Mouse (Mus musculus) cerebellum, postnatal 14 days (tissue): Measurements from ENCODE around the gene Lasp1.
A peak's percentile ranks its signal among the peaks of the same experiment; 100 is the strongest.

Experiments used
- DNase-seq, 2 experiments: peaks; one replicate each; pipeline ENCODE4 v3.0.0; 2021; ENCODE audit warnings: mixed read lengths in 2 of 2

Gene Lasp1

DNA sequence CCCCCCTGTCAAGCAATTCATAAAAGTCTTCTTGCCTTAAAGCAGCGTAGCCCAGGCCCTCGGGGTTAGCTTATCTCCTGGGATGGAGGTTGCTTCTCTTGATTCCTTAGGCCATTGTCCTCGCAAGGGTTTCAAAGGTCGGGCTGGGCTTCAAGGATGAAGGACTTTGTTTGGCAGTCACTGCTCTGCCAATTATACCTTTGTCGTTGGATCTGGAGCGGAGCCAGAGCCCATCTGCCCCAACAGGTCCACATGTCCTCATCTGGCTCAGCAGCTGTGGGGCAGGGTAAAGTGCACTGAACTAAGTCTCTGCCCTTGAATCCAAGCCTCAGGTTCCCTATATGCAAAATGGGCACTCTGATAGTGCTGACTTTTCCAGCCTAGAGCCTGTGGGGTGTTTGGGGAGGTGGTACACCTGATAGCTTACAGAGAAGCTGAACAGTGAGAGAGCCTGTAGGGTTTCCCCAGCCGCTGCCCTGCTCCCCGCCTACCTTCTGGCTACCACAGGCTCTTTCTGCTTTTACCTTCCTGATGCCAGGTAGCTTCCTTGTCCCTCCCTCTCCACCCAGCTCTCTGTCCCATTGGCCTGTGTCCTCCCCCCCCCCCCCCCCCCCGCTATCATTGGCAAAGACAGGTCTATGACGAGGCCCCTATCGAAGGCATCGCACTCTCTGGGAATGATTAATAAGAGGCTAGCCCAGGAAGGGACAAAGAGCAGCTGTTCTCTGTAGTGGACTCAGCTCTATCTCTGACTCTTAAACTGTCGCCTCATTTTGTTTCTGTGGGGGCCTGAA, 13.0 kb downstream of the Lasp1 start:
- DNase-seq, result peak in 1 of 2 experiments; percentile 39

DNA sequence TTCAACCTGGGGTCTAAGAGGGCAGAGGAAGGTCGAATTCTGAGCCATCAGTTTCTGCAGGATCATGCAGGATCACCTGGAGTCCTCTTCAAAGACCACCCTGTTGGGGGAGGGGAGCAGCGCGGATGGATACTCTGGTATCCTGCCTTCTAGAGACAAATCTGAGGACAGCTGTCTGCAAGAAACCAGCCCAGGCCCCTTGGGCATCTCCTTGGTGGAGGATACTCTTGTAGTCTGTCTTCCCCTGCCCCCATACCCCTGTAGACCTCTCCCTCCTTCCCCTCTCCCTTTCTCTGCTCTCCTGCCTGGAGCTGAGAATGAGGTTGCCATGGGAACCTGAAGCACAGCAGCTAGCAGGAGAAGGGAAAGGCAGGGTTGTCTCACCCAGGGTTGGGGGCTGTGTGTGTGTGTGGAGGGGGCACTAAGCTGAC, 13.7 kb downstream of the Lasp1 start:
- peak in 1 of 2 experiments; percentile 46 for DNase-seq

DNA sequence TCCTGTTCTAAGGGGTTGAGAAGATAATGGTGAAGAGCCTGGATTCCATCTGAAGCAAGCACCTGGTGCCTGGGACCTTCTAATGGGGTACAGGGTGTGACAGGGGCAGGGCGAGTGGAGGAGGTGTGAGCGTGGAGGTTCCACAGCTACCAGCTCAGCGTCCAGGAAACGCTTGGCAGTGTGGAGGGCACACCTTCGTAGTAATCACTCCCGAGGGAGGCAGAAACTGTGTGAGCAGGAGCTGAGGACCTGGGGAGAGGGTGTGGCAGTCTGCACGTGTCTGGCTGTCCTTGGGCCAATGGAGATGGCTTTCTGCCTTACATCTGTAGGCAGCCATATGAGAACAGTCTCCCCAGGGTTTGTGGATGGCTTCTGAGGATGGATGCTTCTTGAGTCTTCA, 14.3 kb downstream of the Lasp1 start:
- DNase-seq, result no peak

DNA sequence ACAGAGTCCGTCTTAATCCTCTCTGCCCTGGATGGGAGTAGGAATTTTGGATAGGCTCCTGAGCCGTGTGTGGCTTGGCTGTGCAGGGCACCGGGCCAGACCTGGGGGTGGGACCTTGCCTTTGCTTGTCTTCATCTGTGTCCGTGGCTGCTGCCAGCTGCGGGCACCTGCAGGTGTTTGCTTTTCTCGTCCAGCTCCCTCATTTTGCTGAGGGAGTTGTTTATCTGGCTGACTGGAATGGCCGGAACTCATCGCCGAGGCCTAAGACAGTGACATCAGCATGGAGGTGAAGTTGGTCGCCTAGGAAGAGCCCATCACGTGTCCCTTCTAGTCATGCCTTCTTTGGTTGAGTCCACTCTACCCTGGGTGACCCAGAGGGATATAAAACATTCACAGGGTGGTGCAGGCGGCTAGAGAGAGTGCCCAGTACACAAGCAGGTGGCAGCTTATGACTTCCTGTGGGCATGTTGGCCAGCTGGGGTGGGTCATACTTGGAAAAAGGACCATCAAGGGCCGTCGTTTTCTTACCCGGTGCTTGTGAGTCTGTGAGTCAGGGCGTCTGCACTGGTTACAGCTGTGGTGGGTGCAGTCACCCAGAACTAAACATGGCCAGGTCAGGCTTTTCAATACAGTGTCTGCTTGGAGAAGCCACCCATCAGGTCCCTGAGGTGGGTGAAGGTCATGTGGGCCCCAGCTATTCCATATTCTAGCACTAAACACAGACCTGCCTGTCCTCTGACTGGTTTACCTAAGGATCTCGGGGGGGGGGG, 15.1 kb downstream of the Lasp1 start:
- peak in 1 of 2 experiments; percentile 57 for DNase-seq

DNA sequence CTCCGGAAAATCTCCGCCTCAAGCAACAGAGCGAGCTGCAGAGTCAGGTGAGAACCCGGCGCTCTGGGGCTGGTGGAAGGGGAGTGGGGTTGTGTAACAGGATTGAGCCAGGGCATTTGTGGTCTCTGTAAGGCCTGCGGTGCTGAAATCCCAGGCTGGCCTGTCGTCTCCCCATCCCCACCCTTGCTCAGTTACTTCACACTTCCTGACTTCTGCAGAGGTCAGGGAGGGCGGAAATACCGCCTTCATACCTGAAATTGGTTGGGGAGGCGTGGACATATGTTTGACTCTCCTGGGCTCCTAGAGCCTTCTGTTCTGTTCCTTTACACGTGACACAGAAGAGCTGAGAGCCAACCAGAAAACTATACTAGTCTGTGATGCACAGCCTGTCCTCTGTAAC, 16.9 kb downstream of the Lasp1 start:
- DNase-seq, result no peak

DNA sequence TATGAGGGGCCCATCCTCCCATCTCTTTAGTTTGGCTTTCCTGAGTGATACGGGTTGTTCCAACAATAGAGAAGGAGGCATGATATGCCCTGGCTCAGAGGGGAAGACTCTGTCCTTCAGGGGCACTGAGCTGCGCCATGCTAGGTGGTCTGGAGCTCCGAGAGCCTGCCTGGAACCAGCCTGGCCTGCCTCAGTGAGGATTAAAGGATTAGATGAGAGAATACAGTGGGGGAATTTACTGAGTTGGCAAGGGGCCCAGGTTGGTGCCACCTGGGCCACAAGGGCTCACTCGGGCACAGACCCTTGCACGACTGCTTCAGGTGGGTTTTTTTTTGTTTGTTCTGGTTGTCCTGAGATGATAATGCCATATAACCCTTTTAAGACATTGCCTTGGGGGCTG, 17.4 kb downstream of the Lasp1 start:
- peak in 1 of 2 experiments; percentile 49 for DNase-seq

DNA sequence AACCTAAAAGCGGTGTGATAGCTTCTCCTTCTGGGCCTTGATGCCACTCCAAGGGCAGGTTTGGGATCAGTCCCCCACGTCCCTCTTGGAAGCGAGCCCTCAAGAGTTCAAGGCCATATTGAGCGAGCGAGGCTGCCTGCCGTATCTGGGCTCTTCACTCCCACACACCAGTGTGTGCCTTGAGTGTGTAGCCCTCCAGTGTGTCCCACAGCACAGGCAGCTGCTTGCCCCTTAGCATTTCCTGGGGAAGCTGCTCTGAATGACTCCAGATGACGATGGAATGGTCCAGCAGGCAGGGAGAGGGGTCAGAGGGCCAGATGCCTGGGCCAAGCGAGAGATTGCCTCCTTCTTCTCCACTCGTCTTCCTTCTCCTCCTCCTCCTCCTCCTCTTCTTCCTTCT, 18.1 kb downstream of the Lasp1 start:
- no peak for DNase-seq

DNA sequence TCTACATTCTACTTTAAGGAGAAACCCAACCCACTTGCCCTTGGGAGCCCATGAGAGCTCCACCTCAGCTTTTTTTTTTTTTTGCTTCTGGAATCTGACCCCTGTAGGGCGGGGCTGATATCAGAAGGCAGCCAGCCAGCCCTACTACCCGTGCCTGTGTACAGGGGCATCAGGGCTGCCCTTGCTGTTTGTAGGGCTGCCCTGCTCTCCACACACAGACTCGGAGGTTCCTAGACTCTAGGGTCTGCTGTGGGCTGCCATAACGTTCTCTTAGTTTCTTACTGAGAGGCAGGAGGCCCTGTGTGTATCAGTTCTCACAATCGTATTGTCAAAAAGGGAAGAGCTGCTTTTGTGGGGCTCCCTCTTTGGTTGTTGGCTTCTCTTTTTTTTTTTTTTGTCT, 18.6 kb downstream of the Lasp1 start:
- no peak for DNase-seq

DNA sequence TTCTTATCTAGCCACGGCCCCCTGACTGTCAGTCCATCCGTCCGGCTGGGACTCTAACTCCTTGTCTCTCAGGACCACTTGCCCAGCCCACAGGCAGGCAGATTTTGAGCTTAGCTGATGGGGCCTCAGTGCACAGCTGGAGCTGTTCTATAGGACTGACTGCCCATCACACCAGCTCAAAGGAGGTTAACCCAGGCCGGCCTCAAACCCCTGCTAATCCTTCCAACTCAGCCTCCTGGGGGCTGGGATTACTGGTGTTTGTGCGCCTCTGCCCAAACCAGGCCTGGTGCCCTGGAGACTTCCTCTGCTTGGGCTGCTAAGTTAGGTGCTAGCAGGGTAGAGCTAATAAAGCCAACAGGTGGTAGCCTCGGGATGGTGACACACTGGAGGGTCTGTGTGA, 19.2 kb downstream of the Lasp1 start:
- no peak for DNase-seq

DNA sequence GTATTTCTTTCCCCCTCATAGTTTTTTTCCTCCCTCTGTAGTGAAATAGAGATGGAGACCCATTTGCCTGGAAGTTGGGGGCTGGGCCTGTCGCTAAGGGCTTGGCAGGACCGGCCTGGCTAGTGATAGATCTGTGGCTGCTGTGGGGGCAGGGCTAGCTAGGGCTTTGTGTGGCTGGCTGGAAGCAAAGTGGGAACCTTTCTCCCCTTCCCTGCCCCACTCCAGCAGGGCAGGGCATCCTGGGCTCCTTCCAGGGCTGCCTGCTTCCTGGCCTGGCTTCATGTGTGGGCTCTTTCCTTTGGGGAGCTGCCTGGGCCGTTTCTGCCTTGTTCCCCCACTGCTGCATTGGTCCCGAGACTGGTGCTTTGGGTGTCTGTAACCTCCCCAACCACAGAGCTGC, 19.8 kb downstream of the Lasp1 start:
- DNase-seq, result peak; percentile 56 to 68

DNA sequence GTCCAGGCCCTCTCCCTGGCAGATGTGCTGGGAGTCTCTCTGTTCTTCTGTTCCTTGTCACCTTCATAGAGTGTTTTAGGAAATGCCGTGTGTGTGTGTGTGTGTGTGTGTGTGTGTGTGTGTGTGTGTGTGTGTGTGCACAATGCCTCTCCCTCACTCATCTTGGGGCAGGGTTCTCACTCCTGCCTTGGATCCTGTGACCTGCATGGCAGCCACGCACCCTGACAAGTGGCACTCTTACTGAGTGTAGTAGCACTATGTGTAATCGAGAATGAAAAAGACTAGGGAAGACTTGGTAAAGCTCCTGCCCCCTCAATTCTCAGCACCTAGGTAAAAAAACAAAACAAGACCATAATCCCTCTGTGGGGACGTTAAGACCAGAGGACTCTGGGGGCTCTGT, 20.3 kb downstream of the Lasp1 start:
- no peak for DNase-seq

DNA sequence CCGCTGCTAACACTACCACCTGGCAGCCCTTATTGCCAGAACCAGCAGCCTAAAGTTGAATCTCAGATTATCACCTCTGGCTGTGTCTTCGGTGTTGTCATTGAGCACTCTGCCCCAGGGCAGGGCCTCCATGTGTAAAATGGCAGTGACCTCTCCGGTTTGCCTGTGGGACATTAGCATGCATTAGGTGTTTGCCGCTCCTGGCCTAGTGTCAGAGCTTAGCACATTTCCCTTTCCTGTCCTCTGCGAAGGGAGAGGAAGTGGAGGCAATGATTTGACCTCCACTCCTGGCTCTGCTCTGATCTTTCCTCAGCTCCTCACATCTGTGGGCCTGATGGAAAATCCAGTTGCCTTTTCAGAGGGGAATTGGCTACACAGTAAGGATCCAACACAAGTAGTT, 21.1 kb downstream of the Lasp1 start:
- DNase-seq, result no peak

DNA sequence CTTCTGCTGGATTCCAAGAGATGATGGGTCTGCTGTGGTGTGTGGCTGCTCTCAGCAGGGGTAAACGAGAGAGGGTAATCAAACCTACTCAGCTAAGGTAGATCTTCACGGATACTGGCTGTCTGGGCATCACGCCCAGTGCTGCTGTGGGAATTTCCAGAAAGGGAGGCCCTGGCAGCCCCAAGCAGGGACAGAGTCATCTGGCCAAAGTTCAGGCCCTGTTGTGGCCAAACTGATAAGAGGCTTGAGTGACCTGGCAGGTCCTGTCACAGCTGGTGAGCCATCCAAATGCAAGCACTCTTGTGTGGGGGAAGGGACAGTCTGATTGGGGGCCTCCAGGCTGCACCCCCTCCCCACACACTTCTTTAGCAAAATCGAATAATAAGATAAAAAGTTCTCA, 22.0 kb downstream of the Lasp1 start:
- DNase-seq, result peak; percentile 57 to 65

DNA sequence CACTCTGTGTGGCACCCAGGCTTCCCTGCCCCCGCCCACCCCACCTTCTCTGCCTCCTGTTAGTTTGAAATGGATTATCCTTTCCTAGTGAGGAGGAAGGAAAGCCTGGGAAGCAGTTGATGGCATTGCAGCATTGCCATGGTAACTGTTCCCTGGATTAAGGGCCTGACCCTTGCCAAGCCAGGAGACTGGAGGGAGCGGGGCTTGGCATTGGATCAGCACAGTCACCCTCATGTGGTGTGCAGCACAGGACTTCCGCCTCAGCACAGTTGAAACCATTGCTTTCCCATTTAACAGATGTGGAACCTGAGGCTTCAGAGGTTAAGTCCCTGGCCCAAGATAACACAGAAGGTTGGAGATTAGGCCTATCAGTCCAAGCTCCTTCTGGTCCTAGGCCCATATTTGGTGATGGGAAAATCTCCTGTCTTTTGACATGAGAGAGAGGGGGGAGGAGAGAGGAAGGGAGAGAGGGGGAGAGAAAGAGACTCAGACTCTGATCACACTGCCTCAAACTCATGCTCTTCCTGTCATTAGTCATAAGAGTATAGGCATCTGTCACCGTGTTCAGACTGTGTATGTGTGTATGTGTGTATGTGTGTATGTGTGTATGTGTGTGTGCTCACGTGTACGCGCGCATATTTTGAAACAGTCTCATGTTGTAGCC, 22.7 kb downstream of the Lasp1 start:
- DNase-seq, result peak in 1 of 2 experiments; percentile 47

DNA sequence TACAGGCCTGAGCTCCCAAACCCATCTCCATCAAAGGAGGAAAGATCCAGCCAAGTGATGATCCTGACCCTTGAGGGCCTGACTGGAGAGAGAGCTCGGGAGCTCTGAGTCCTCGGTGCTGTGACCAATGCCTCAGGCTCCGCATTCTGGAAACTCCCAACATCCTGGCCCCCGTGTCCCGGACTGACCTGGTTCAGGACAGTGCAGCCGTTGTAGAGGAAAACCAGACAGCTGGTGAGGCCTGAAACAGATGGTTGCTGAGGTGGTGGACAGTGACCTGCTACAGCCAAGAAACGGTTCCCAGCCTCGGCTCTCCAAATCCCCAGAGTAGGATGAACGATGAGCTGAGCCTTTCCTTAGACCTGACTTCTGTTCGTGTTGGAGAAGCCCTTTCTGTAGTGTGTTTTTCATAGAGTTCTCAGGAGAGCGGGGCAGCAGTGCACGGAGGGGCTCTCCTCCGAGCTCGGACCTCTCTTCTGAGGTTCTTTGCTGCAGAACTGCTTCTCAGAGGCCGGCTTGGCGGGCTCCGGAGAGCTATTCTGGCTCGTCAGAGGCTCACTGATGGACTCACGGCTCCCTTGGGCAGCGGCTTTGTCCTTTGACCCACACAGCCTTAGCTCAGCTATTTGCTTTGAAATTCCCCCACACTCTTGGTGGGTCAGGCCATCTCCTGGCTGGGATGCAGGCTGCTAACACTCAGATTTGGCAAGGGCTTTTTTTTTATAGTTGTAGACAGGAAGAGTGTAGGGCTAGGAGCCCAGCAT, 24.2 kb downstream of the Lasp1 start:
- DNase-seq, result peak; percentile 64 to 77

DNA sequence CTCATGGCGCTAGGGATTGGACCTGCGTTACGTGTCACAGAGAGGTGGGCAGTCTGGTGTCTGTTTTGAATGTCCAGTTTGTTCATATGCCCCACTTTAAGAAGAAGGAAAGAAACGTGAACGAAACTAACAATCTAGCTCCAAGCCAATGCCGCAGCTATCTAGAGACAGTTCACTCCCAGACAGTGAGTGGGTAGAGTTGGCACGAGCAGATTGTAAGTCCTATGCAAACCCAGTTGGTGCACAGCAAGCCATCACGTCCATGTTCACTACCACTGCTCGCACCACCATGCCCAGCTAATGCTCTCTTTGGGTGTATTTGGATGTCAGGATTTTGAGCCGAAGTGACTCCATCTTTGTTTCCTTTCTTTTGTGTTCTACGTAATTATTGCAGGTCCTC, 25.4 kb downstream of the Lasp1 start:
- DNase-seq, result no peak

DNA sequence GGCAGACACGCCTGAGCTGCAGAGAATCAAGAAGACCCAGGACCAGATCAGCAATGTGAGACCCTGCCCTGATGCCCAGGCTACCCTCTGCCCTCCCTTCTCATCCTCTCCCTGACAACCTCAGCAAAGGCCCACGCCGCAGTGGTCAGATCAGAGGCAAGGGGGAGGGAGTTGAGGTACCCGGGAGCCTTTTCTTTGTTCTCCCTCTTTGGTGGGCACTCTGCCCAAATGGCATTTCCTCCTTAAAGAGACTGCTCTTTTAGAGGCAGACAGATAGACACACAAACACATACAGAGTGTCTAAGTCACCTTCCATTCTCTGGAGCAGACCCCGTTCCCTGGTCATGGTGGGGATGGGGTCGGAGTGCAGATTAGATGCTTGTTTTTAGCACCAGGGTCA, 26.1 kb downstream of the Lasp1 start:
- no peak for DNase-seq

DNA sequence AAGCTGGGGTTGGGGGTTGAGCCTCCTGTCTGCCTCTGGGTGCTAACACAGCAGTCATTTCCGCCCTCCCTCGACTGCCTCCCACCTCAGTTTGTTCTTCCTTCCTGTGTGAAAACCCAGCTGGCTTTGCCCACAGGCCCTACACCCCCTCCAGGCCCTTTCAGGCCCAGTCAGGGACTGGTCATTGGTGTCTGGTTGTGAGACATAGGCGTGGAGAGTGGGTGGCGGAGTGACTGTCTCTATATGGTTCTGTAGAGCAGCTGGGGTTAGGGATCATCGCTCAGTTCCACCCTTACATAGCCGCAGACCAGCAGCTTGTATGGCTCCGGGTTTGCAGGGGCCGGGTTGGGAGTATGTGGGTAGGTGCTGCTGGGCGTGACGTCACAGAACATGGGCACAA, 26.5 kb downstream of the Lasp1 start:
- no peak for DNase-seq

DNA sequence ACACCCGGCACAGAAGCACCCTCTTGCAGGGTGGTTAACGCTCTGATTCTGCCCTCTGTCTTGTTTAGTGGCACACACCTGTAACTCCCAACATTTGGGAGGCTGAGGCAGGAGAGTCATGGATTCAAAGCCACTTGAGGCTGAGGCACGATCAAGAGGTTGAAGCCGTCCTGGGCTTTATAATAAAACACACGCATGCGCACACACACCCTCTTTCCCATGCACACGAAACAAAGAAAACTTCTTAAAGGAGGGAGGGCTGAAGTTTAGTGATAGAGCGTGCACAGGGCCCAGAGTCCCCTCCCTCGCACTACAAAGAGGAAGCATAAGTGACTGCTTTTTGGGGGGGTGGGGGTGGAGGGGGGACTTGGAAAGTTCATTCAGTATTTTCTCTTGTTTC, 27.2 kb downstream of the Lasp1 start:
- no peak for DNase-seq

DNA sequence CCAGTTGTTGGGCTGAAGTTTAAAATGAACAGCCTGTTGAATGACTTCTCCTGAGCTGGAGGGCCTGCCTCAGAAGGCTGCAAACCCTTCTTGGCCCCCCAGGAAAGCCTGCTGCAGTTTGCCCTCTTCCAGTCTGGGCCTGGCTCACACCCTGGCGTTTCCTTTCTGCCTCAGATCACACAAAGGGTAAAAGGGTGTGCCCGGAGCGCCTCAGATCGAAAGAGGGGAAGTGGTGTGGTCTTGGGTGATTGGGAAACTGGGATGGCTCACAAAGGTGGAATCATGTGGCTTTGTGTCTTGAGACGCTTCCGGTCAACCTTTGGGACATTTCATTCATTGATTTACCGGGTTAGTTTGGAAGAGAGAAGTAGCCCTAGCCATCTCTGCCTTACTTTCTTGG, 27.6 kb downstream of the Lasp1 start:
- no peak for DNase-seq

DNA sequence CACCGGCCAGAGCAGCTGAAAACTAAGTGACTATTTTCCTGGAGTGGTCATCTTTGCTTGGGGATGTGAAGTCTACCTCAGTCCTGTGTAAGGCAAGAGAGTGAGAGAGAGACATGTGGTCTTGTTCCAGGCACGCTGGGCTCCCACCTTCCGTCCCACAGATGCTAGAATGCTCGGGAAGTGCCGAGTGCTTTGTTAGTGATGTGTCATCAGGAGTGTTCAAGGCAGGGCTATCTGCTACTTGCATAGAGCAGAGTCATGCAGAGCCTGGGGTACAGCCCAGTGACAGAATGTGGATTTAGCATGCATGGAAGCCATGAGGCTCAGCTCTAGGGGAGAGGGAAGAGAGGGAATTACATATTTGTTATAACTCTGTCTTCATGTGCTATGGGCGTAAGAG, 28.9 kb downstream of the Lasp1 start:
- no peak for DNase-seq

DNA sequence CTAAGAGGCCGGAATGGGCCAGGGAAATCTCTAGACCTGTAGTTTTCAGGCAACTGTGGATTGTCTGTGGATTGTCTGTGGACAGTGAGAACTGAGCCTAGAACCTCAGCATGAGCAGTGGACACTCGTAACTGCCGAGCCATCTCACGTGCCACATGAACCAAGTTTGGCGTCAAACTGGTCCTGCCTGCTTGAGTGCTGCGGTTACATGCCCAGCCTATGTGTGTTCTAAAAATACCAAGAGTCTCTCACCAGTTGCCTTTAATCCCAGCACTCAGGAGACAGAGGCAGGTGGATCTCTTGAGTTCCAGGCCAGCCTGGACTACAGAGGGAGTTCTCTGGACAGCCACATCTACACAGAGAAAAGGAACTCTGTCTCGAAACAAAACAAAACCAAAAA, 30.6 kb downstream of the Lasp1 start:
- no peak for DNase-seq

DNA sequence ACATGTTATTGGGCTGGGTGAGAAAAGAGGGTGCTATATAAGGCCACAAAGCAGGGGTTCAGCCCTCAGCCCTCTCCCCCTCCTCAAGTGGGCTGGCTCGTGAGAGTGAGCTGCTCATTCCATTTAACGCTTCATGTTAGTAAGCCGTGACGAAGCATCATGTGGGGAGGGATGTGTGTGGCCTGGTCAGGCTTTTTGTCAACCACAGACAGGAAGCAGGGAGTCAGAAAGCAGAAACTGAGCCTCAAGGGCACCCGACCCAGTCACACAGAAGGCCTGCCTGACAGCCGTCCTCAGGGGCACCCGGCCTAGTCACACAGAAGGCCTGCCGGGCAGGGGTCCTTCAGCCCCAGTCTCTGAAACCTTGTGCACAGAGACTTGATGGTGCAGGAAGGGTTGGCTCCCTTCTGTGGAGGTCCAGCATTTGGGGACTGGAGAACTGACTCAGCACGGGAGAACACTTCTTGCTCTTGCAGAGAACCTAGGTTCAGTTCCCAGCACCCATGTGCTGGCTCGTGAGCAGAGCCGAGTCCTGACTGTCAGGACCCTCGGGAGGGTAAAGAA, 31.2 kb downstream of the Lasp1 start:
- no peak for DNase-seq
